Mouse (Mus musculus) cerebellum, postnatal 14 days (tissue): ENCODE measurements around the gene Polr2g.
A peak's percentile ranks its signal among the peaks of the same experiment; 100 is the strongest.

ENCODE experiments used
- DNase-seq, 2 experiments: peaks; one replicate each; pipeline ENCODE4 v3.0.0; 2021; ENCODE audit warnings: mixed read lengths in 2 of 2

Polr2g gene

DNA sequence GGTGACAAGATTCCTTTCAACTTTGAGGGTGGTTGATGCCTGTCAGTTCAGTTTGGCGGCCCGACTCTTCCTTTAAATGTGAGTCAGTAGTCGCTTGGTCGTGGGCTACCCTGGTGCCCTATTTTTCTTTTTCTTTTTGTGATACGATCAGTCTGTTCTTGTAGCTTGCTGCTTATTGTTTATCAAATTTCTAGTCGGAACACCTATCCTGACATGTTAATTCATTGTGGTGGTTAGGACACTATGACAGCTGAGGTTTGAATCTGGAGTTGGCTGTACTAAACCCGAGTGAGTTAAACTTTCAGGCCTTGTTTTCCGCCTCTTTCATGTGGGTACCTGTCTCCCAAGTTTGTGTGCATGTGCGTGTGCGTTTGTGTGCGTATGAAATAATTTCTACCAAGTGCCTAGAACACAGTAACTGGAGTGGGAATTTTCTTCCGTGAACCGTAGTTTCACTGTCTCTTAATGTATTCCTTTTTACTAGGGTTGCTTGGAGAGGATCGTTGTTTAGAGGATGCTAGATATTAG lies 40.8 kb downstream of the Polr2g start:
- no peak for DNase-seq

DNA sequence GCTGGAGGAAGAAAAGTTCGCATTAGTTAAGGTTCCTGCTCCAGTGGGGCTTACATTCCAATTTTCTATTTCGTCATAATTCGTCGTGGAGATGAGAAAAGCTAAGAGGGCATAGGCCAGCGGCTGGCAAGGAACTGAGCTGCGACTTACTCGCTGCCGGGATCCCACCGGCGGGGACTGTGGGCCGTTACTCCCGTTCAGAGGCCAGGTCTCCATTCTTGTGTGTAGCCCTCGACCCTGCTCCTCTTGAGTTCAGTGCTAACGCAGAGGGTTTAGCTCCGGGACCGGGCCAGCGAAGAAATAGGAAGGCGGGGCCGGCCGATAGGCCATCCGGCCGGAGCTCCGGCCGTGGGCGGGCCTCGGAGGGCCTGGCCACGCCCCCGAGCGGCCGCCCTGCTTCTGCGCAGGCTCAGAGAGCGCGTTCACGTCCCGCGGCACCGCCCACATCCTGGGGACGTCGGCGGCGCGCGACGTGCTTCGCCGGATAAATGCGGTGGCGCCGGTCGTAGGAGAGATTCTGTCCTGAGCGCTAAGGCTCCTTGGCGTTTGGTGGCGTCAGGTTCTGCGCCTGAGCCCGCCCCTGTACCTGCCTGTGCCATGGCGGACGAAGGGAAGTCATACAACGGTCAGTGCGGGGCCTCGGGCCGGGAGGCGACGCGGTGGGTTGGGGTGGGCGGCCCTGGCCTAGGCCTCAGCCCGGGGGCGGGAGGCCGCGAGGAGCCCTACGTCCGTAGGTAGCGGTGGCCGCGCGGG lies 41.6 kb downstream of the Polr2g start, which contains the start of gene Nxf1:
Gene Nxf1 (plus strand): TSS at position 439 of the 753 bp plus-strand sequence.
- DNase-seq = peak; percentile 97

DNA sequence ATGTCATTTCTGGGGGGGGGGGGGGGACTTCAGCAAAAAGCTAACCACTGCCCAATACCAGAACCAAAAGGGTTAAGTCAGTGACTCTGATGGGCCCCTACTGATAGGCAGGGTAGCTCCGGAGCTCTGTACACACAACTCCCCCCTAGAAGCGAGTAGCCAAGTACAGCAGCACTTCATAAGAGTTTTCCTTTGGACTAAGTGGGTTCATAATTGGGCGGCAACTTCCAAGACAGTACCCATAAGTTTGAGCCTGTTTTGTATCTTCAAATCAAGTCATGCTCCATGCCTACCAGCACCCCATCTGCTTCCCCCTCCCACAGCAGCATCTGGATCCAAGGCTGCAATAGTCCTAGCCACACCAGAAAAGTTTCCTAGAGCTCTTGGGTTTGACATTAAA lies 42.7 kb downstream of the Polr2g start:
- DNase-seq = no peak

DNA sequence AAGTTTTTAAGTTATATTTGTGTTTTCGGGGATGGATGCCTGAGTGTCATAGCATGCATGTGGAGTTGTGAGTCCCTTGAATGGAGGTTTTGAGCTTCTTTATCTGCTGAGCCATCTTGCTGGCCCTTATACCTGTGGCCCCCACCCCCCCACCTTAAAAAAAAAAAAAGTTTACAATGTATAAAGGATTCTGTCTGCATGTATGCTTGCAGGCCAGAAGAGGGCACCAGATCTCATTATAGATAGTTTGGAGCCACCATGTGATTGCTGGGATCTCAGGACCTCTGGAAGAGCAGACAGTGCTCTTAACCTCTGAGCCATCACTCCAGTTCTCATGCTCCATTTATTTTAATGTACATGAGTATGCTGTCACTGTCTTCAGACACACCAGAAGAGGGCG lies 51.0 kb downstream of the Polr2g start:
- DNase-seq = no peak

DNA sequence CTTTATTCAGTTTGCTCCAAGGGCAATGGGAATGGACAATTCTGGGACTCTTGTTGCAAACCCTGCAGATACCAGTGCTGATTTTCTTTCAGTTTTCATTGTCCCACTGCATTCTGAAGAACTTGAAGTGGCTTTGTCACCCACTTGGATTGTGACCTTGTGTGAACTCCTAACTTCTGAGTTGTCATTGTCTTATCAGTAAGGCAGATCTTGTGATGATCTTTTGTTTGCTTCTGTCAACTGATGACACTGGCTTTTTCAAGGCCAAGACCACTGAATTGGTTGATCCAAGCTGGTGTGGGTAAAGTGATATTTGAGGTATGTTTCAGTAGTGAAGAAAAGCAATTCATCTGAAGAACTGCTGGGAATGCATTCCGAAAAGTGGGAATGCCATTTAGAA lies 53.0 kb downstream of the Polr2g start:
- no peak for DNase-seq
